Mouse (Mus musculus) spleen, adult 18-20 months (tissue): ENCODE measurements around the gene Mrpl53.

ENCODE experiments used
- DNase-seq, 2 experiments: peaks; one replicate each; pipeline ENCODE4 v3.0.0; 2022; ENCODE audit warnings: mixed read lengths in 2 of 2

The Mrpl53 gene

DNA sequence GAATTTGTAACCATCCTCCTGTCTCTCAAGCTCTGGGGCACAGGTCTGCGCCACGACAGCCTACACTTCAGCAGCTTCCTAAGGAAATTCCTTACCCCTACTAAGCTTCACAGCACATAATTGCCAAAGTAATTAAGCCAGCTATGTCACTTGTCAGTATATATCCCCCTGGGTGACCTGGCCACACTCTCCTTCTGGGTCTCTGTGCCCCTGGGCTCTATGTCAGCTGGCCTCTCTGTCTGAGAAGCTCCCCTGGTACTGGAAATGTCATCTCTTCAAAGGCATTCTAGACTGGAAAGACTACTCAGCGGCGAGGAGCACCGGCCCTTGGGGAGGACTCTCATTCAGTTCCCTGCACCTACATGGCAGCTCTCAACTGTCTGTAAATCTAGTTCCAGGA, 14.1 kb downstream of the Mrpl53 start:
- DNase-seq: no peak

DNA sequence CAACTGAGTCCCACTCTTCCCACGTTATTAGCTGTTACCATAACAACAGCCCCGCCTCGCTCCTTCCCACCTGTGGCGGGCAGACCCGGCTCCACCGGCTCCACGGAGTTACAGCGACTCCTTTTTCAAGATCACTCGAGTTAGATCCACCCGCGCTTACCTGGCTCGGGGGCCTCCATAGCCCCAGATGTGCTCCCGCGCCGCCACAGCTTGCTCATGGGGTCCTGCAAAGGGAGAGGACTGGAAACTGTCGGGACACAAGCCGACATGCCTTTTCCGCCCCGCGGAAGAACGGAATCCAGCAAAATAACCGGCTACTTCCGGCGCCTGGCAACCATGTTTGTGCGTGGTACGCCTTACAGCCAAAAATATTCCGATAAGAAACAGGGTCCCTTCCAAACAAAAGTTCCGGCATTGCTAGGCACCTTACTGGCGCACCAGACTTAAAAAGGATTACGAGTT, 16.0 kb downstream of the Mrpl53 start:
- DNase-seq: peak; percentile 76 to 84

DNA sequence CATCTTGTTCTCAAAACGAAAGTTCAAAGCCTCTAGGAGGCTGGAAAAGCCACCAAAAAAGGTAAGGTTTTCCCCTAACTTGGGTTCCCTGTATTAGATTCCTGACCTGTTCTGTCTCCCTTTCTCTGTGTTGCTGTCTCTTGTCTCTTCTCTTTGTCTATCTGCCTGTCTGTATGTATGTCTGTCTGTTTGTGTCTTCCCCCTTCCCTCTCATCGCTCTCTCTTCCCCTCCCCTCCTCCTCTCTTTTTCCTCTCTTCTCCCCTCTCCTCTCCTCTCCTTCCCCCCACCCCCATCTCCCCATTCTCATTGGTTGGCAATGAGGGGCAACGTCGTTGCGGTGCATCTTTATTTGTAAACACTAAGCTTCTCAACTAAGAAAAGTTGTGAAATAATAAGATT, 16.5 kb downstream of the Mrpl53 start, which contains the start of gene Ino80b:
TSS of gene Ino80b (minus strand) at position 101 of the 400 bp plus-strand sequence.
- no peak for DNase-seq

DNA sequence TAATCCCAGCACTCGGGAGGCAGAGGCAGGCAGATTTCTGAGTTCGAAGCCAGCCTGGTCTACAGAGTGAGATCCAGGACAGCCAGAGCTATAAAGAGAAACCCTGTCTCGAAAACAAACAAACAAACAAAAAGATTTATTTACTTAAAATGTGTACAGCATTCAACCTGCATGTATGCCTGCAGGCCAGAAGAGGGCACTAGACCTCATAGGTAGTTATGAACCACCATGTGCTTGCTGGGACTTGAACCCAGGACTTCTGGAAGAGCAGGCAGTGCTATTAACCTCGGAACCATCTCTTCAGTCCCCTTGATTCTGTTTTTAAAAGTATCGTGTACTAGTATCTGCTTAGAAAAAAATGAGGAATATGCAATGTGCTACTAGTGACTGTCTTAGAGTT, 18.6 kb downstream of the Mrpl53 start:
- DNase-seq: no peak

DNA sequence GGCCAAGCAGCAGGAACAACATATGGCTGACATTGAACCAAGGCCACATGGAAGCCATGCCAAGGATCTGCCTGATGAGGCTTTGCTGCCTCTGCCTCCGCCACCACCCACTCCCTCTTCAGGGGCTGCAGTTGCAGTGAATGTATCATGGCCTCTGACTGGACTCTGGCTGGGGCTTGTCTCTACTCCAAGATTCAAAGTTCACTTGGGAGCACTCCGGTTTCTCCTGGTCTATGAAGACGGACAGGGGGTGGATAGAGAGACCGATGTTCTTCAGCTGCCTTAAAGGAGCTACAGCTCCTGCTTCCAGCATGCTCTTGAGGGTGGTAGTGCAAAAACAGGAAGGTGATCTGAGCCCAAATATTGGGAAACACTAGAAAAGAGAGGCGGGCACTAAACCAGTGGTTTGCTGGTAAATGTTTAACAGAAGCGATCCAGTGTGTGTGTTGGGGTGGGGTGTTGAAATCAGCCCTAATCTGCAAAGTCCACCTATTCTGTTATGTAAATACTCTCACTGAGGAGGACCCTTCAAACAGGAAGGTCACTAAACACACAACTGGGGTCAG, 22.7 kb downstream of the Mrpl53 start:
- DNase-seq: no peak

DNA sequence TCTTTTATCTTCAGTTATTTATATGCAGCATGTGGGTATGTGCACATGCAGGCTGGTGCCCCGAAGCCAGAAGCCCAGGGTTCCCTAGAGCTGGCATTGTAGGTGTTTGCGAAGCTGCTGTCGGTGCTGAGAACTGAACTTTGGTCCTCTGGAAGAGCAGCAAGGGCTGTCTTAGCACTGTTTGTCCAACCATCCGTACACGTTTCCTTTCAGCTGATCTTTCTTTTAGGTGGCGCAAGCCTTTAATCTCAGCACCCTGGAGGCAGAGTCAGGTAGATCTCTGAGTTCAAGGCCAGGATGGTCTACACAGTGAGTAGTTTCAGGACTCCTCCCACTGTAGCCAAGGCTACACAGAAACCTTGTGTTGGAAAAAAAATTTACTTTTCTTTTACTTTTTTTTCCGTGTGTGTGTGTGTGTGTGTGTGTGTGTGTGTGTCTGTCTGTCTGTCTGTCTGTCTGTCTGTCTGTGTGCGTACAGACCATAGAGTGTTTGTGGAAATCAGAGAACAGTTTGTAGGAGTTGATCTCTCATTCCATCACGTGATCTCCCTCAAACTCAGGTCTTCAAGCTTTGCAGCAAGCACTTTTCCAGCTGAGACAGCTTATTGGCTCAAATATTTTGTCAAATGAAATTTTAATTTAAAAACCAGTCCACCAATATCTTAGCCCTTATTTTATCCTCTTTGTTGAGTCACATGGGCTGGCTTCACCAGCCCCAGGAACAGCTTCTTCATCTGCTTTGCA, 23.5 kb downstream of the Mrpl53 start:
- DNase-seq: no peak

DNA sequence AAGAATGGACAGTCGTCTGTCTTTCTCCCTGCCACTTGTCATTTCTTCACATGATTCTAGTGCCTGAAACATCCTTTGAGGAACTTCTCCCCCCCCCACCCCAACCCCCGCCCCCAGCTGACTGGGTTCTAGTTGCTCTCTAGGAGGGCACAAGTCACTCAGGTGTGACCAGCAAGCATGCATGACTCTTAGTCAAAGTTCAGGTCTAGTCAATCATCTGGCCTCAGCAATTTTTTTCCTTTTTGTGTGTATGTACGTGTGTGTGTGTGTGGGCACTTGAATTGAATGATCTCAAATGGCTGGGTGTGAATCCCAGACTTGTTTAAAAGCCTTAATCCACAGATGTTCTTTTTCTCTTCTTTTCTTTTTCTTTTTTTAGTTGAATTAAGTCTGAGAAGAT, 25.4 kb downstream of the Mrpl53 start:
- no peak for DNase-seq

DNA sequence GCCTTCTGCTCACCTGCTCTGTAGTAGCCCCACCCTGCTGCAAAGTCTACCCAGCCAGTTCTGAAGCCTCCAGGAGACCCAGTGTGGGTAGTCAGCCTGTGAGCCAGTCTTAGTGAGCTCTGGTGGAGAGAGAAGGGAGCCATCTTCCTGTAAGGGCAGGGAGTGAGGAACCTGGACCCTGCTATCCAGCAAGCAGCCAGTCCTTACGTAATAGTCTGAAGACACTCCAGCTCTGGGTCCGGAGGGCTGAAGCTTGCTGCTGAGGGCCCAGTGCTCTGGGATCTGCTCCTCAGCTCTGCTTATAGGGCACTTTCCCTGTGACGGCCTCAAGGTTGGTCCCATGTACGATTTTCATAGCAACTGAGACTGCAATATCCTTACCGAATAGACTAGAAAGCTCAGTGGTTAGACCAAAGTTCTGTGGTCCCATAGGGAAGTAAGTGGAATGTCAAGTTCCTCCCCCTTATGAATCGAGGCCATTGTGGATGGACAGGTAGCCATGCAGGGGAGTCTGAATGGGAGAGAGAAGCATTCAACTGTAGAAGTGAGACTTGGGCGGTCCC, 26.2 kb downstream of the Mrpl53 start, which contains the start of gene Rtkn:
TSS of gene Rtkn (plus strand) at position 513 of the 563 bp plus-strand sequence.
- DNase-seq: no peak

DNA sequence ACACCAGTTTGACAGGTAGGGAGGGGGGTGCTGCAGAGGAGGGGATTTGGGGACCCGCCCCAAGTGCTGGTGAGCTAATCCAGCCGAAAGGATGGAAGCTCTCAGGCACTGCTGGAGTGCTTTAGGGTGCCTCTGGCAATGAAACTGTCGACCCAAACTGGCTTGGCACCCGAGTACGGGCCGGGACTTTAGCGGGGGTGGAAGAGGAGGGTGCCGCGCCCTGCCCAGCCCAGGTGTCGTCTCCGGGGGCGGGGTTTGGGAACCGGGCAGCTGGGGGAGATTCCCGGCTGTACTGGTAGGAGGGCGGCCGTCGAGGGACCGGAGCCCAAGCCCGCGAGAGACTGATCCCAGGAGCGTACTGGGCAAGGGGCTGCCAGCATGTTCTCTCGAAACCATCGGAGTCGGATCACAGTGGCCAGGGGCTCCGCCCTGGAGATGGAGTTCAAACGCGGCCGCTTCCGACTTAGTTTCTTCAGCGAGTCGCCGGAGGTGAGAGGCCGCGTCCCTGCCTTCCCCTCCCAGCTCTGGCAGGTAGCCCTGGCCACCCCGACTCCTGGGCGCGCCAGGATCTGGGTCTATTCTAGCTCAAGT, 26.8 kb downstream of the Mrpl53 start:
- DNase-seq: no peak

DNA sequence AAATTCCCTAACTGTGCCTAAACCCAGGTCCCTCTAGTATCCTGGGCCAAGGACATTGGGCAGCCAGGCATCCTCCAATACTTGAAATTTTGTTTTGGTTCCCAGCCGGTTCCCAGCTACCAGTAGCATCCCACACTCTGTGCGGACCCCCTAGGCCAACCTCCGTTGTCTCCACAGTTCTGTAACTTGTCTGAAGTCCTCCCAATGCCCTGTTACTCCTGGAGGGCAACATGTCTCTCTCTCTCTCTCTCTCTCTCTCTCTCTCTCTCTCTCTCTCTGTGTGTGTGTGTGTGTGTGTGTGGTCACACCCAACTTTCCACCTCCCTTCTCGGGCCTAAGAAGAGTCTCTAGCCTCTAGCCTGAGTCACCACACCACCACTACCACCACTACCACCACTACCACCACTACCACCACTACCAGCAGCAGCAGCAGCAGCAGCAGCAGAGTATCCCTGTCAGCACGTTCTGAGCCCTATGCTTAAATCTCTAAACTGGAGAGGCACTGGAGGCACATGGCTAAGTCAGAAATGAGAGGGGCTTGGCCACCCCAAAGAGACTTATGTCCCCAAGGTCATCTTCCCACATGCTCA, 27.5 kb downstream of the Mrpl53 start:
- no peak for DNase-seq

DNA sequence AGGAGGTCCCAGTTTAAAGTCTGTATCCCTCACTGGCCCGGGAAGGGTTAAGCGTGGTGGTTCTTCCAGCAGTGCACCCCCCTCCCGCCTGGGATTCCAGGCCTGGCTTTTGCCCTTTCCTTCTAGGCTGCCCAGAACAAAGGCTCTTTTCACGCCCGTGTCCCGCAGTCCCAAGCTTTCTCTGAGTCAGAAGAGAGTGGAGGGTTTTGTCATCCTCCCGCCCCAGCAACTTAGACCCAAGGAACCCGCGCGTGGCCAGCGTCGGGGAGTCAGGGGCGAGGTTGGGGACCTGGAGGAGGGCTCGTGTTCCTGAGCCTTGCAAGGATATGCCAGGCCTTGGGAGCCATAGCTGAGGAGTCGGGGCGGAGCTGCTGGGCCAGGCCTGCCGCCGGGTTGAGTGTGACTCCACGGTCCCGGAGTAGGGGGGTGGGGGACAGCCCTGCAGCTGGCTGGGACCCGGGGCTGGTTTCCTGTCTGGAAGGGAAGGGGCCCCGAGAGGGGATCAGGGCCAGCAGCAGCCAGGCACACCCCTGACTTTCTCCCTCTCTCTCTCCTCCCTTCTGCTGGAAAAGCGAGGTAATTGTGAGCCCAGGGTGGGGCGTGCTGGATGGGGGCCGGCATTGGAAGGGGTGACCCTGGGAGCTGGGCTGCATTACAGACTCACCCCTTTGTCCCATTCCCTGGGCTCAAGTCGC, 28.2 kb downstream of the Mrpl53 start:
- DNase-seq: no peak

DNA sequence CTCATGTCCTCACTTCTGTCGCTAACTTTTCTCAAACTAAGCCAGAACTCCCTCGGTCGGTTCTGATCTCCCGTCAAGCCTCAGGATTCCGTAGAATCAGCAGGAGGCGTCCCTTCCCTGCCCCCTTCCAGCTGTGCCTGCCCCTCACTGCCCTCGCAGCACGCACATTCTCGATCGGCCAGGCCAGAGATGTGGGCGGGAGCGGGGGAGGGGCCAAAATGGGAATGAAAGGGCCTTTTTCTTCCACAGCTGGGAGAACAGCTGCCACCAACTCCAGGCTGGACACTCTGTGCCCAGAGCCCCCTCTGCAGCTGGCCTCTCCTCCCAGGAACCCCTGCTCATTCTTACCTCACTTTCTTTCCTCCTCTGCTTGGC, 28.7 kb downstream of the Mrpl53 start:
- DNase-seq: peak in 1 of 2 experiments; percentile 35

DNA sequence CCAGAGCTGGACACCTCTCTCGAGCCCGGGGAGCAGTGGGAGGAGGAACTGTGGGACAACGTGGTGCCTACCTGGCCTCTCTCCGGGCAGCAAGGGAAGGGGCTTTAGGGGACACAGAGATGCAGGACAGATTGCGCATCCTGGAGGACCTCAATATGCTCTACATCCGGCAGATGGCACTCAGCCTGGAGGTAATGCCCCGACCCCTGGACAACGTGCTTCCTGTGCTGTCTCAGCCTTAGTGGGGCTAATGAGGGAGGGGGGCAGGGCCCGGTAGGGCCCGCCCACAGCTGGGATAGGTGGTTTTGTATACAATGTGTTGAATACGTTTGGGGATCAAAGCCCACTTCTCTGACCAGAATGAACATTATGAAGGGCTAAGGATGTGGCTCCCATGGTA, 29.2 kb downstream of the Mrpl53 start:
- no peak for DNase-seq

DNA sequence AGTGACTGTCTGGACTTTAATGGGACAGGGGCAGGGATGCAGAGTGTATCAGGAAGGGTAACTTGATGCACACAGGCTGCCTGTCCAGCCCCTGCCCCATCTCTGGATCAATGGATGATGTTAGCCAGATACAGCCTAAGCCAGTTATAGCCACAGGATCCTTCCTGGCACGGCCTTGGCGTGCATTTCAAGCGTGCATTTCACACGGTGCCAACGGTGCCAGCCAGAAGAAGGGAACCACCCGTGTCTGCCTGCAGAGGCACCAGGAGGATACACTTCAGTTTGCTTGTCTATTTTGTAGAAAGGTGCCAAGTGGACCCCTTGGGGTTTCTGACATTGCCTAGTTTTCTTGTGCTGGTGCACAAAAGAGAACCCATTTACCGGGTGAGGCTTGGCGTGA, 31.2 kb downstream of the Mrpl53 start:
- DNase-seq: no peak

DNA sequence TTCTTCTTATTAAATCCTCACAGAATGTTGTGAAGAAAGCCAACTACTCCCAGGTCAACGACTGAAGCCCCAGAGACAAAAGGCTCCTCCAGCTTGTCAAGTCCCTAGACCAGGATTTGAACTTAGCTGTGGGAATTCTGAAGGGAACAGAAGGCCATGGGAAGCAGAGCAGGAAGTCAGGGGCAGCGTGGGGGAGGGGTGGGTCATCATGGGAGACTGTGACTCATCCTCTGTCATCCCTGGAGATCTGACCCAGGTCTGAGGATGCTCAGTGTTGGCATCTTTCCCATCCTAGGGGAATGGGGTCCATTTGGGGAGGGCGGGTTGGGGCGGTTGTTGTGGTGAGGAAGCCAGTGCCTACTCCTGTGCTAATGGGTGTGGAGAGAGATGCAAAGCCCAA, 32.8 kb downstream of the Mrpl53 start:
- no peak for DNase-seq

DNA sequence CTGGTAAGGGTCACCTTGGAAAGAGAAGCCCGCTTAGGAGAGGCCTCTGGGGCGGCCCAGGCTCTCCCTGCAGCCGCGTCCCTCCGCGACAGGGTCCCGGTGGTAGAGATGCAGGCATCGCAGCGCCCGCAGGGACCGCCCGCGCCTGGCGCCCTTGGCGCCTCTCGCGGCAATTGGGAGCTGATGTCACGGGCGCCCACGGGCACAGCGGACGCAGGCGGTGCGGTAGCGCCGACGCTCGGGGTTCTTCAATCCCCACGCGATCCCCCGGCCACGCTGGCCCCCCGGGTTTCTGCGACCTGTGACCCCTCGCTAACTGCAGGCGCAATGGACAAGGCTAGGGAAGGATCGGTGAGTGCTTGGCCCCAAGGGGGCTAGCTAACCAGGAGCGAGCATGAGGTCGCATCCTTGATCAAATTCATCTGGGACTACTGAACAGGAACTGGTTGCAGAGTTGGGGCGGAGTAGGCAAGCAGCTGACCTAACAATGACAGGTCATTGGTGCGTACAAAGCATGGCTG, 33.4 kb downstream of the Mrpl53 start:
- no peak for DNase-seq

DNA sequence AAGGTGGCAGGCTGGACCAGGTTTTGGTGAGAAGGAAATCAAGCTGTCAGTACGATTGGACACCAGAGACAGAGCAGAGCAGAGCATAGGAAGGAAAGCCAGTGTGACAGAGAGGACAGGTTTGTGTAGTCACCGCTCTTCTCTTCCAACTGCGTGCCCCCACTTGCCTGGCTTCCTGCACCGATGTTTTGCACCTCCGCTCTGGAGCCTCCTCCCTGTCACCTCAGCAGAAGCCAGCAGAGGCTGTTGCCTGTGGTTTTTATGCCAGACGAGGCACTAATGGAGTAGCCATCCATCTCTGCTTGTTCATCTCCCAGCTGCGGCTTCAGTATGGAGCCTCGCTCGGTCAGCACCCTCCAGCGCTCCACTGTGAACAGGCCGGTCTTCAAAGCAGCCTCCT, 34.0 kb downstream of the Mrpl53 start:
- no peak for DNase-seq

DNA sequence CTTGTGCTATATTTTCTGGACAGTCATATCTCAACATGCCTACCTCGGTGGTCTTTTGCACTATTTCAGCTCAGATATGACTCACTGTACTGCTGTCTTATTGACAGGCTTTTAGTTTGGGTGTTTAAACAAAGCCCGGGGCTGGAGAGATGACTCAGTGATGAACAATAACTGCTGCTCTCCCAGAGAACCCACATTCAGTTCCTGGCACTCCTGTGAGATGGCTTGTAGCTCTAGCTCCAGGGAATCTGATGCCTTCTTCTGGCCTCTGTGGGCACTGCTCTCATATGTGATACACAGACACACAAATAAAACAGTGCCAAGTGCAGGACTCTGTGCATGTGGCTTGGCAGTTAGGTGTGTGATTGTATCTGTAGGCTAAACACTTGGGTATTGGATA, 36.4 kb downstream of the Mrpl53 start:
- DNase-seq: no peak

DNA sequence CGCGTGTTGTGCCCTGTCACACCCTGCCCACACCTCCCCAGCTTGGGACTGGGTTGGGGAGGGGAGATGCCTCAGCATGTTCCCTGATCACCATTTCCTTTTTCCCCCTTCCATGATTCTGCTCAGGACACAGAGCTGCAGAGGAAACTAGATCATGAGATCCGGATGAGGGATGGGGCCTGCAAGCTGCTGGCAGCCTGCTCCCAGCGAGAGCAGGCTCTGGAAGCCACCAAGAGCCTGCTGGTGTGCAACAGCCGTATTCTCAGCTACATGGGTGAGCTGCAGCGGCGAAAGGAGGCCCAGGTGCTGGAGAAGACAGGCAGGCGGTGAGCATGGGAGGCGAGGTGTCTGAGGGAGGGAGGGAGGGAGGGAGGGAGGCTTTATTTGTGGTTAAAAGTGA, 37.0 kb downstream of the Mrpl53 start:
- no peak for DNase-seq

DNA sequence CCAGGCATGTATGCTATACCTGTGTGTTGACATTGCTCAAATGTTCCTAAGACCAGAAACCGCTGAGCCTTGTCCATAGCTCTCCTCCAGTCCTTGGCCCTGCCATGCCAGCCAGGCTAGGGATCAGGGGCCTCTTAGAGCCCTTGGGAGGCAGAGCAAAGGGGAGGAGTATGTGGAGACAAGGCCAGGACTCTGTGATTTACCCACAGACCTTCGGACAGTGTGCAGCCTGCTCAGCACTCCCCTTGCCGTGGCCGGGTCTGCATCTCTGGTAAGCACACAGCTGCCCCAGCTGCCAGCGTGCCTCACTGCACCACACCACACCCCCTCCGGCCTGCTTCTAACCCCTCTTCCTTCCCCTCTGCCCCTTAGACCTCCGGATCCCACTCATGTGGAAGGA, 38.4 kb downstream of the Mrpl53 start:
- no peak for DNase-seq

DNA sequence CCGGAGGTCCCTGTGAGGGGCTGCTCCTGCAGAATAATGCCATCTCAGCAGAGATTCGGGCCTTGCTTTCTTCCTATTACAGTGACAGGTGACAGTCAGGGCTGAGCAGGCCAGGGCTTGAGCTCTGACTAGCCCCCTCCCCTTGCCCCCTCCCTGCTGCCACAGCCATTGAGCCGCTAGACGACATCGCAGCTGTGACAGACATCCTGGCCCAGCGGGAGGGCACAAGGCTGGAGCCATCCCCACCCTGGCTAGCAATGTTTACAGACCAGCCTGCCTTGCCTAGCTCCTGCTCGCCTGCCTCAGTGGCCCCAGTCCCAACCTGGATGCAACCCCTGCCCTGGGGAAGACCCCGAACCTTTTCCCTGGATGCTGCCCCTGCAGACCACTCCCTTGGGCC, 42.9 kb downstream of the Mrpl53 start:
- DNase-seq: no peak

DNA sequence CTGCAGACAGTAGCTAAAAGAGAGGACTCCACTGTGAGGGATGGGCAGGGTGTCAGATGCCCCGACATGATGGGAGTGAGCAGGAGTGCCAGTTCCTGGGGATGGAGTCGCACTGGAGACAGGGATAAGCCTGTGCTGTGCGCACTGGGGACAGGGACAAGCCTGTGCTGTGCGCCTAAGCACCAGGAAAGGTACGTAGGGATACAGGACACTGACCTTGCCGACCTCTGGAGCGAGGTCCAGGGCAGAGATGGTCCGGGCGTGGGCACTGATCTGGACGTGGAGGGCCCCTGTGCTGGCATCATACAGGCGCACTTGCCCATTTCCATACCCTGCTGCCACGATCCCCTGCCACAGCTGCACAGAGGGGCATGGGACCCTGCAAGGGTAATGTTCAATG, 44.2 kb downstream of the Mrpl53 start:
- DNase-seq: no peak

DNA sequence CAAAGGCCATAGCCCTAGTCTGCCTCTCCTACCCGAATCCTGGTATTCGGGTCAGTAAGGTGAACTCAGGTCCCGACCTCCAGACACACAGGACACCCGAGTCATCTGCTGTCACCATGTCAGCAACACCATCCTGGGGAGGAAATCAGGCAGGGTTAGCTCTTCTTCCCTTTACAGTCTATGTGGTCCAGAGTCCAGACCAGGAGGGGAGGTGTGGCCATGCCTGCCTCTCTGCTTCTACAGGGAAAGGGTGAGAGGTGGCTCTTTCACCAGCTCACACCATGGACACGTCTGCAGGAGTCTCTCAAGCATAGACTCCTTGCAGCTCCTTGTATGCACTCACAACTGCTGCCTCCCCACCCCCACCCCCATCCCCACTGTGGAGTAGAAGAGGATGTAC, 44.6 kb downstream of the Mrpl53 start:
- DNase-seq: no peak
